Mouse (Mus musculus) T-cell, adult 2 months (primary cell): ENCODE results near the gene Tuba8.

ENCODE experiments used
- DNase-seq: peaks from one replicate; pipeline ENCODE4 v3.0.0; 2022; ENCODE audit warnings: low spot score

Tuba8 gene

GRCm38 (mm10) chr6:121232652-121233051 lies 22.2 kb downstream of the Tuba8 start:
- no peak for DNase-seq

DNA sequence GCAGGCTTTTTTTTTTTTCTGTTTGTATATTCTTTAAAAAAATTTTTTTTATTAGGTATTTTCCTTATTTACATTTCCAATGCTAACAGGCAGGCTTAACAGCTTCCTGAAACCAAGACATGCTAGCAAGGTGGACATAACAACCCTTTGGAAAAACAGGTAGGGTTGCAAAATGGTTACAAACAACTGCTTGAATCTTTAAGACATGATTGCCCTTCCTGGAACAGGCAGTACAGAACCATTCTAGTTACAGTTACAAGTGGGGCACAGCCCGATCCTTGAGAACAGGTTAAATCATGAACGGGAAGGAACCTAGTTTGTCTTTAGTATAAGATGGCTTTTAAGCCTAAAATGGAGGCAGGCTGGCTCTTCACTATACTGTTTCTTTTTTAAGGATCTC lies 25.9 kb downstream of the Tuba8 start:
- no peak for DNase-seq

DNA sequence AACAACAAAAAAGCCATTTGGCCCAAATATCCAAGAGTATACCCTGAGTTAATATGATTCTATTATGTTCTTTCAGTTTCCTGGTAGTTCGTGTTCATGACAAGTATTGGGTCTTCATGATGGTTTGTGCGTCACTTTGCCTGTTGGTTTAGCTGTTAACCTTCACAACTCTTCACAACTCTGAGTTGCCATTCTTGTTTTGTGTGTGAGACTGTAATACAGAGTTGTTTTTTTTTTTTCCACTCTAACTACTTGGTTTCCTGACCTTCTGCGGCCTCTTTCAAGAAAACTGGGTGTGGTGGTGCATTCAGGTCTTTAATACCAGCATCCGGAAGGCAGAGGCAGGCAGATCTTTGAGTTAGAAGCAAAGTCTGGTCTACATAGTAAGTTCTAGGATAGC lies 27.7 kb downstream of the Tuba8 start:
- DNase-seq: peak; percentile 29

- peak; percentile 50 for DNase-seq
Observed at GRCm38 (mm10) chr6:121241780-121242179, 31.3 kb downstream of the Tuba8 start.

- DNase-seq: peak; percentile 55
Observed at GRCm38 (mm10) chr6:121243161-121243560, 32.7 kb downstream of the Tuba8 start.

DNA sequence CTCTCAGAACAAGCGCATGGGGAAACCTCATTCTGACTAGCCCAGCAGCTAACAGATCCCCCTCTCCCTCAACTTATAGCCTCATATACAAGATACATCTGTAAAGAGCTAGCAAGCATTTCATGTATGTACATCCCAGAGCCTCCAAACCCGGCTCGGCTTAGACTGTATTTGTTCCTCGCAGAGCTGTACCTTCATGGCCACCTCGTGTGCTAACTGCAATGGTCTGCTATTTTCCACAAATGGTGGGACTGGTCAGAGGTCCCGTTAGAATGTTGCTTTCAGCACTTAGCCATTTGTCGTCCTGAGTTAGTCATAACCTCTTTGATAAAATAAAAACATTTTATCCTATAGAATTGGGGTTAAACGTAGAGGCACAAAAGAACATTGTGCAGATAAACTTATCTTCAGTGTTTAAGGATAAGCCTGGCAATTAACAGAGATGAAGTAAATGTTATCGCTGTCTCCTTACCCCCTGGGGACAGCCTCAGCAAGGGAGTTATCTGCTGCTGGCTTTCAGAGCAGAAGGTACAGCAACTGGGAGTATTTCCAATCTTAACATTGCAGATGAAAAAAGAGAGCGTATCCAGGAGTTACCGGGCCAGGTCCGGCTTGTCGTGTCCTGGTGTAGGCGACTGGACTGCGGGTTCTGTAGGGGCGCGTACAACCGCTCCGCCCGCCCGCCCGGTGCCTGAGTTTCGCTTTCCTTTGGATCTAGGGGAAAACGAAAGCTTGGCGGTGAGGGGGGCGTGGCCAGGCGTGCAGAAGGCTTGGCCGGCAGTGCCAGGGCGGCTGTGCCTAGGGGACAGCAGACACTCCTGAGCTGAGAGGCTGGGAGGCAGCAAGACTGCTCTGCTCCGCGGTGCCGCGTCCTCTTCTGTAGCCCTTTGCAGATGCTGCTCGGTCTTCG lies 34.9 kb downstream of the Tuba8 start, which contains the start of gene Usp18:
Gene Usp18, plus strand, starts transcription at position 780 of the 910 bp plus-strand sequence.
- DNase-seq: peak; percentile 89

DNA sequence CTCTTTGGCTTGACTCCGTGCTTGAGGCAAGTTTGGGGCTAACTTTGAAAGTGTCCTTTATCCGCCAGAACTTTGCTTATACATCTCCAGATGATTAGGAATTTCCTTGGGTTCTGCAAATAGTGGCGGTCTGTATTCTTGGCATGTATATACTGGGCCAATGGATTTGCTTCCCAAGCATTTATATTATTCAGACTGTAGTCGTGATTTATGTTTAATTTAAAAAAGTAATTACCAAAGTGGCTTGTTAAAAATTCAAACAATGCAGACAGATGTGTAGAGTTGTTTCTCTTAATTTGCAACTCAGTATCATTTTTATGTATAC lies 35.5 kb downstream of the Tuba8 start:
- no peak for DNase-seq

DNA sequence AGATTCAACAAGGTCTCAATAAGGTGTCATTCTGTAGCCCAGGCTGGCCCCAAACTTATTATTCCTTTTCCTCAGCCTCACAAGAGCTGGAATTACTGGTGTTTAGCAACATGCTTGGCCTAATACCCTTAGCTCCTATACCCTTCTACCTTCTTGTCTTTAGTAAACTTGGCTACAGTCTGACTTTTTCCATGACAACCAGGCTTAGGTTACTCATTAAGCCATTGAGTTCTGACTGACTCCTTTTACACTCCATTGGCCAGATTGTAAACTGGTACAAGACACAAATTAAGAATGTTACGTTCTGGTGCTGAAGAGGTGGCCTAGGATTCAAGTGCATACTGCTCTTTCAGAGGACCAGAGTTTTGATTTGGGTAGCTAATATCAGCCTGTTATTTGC lies 39.9 kb downstream of the Tuba8 start:
- no peak for DNase-seq

GRCm38 (mm10) chr6:121251256-121251655 lies 40.8 kb downstream of the Tuba8 start:
- DNase-seq: no peak

DNA sequence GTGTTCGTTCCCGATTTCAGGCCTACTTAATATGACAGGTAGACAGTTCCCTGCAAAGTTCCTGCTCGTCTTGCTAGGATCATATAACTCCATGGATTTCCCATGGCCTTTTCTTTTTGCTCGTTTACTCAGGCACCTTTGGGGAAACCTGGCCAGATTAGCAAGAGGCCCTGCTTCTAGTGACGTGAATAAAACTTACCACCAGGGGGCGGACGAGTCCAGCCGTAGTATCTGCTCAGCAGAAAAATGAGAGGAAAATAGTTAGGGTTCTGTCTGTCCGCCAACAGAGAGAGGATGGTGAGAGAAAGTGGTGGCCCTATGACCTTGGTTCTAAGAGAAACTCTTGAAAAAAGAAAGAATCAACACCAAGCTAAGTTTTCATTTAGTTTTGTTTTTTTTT lies 50.1 kb downstream of the Tuba8 start:
- peak; percentile 67 for DNase-seq

DNA sequence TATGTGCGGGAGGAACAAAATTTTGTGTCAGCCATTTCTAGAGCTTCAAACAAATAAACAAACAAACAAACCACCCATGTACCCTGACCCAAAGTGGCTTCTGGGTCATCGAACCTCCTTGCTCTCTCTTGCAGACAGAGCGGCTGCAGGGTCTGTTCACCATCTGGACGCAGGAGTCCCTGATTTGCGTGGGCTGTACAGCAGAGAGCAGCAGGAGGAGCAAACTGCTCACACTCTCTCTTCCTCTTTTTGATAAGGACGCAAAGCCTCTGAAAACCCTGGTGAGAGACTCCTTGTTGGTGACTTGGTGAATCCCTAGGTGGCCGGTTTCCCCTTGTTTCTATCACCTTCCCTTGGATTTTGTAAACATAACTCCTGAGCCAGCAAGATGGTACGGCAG lies 50.7 kb downstream of the Tuba8 start:
- DNase-seq: no peak

- DNase-seq: no peak
Observed at GRCm38 (mm10) chr6:121262004-121262403, 51.5 kb downstream of the Tuba8 start.

GRCm38 (mm10) chr6:121262496-121262895 lies 52.0 kb downstream of the Tuba8 start:
- DNase-seq: no peak

DNA sequence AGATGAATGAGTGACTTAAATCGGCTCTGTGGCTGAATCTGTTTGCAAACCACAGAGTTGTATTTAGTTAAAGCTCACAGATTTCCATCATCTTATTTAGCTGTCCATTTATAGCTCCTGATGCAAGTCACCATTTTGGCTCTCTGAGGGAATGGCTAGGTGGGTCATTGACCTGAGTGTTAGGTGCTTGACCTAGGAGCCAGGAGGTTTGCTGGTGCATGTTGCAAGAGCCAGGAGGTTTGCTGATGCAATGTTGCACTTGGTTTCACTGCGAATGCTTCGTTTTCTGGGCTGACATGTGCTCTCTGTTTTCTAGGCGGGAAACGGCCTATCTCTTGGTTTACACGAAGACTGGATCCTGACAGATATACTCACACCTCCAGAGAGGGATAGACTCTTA lies 59.7 kb downstream of the Tuba8 start:
- DNase-seq: no peak

DNA sequence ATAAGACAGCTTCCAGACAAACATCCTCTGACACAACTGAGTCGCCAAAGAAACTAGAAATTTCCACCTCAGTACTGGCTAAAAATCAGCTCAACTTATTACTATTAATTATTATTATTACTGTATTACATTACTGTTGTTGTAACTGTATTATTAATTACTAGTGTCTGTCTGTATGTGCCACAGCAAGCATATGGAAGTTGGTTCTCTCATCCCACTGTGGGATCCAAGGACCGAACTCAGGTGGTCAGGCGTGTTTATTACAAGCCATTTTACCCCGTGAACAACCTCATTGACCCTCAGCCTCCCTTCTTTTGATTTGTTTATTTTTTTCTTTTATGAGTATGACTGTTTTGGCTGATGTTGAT lies 61.2 kb downstream of the Tuba8 start:
- DNase-seq: no peak

- peak; percentile 86 for DNase-seq
Observed at GRCm38 (mm10) chr6:121272075-121272800, 61.7 kb downstream of the Tuba8 start.

GRCm38 (mm10) chr6:121274356-121274755 lies 63.9 kb downstream of the Tuba8 start:
- DNase-seq: peak; percentile 61
